Mouse (Mus musculus) adrenal gland, postnatal 36 days (tissue): ENCODE data around the gene Appl2. TPM values are rescaled to one million over a fixed set of nuclear protein-coding genes. Genes with fewer than 3 reads are reported as not detected.

Experiments used
- DNase-seq, 2 experiments: peaks; one replicate each; pipeline ENCODE4 v3.0.0; 2021; ENCODE audit warnings: mixed read lengths in 1 of 2
- total RNA-seq, 2 experiments: library from RNA; stranded (reverse); gene quantifications; 2 replicates each; pipeline ENCODE4 v1.2.3; 2021

Appl2 gene
- total RNA-seq, 2 experiments from 2014 or later, result 82.5 to 195 TPM

GRCm38 (mm10) chr10:83631775-83632174, 16.8 kb downstream of the Appl2 start:
- no peak for DNase-seq

GRCm38 (mm10) chr10:83630899-83631298, 17.6 kb downstream of the Appl2 start:
- no peak for DNase-seq

GRCm38 (mm10) chr10:83629878-83630277, 18.7 kb downstream of the Appl2 start:
- no peak for DNase-seq

GRCm38 (mm10) chr10:83629190-83629781, 19.3 kb downstream of the Appl2 start:
- no peak for DNase-seq

GRCm38 (mm10) chr10:83628241-83628640, 20.3 kb downstream of the Appl2 start:
- no peak for DNase-seq

GRCm38 (mm10) chr10:83627113-83627687, 21.3 kb downstream of the Appl2 start:
- DNase-seq, result no peak

GRCm38 (mm10) chr10:83624841-83625240, 23.7 kb downstream of the Appl2 start:
- no peak for DNase-seq

- no peak for DNase-seq
These were observed 24.5 kb downstream of the Appl2 start for GRCm38 (mm10) chr10:83624065-83624464.

GRCm38 (mm10) chr10:83620350-83621055, 28.0 kb downstream of the Appl2 start:
- DNase-seq, result no peak

GRCm38 (mm10) chr10:83618819-83619440, 29.6 kb downstream of the Appl2 start:
- DNase-seq, result no peak

- DNase-seq, result peak in 1 of 2 experiments; percentile 40
These were observed 31.2 kb downstream of the Appl2 start for GRCm38 (mm10) chr10:83617366-83617765.

- no peak for DNase-seq
These were observed 35.8 kb downstream of the Appl2 start for GRCm38 (mm10) chr10:83612648-83613215.

GRCm38 (mm10) chr10:83611863-83612262, 36.7 kb downstream of the Appl2 start:
- no peak for DNase-seq

GRCm38 (mm10) chr10:83610518-83610917, 38.0 kb downstream of the Appl2 start:
- DNase-seq, result no peak

GRCm38 (mm10) chr10:83608596-83608995, 39.9 kb downstream of the Appl2 start:
- DNase-seq, result no peak

- no peak for DNase-seq
These were observed 41.4 kb downstream of the Appl2 start for GRCm38 (mm10) chr10:83607111-83607510.

- no peak for DNase-seq
These were observed 42.8 kb downstream of the Appl2 start for GRCm38 (mm10) chr10:83605637-83606183.

- no peak for DNase-seq
These were observed 44.5 kb downstream of the Appl2 start for GRCm38 (mm10) chr10:83603956-83604564.

- no peak for DNase-seq
These were observed 47.9 kb downstream of the Appl2 start for GRCm38 (mm10) chr10:83600650-83601049.

GRCm38 (mm10) chr10:83594526-83594925, 54.0 kb downstream of the Appl2 start:
- no peak for DNase-seq

GRCm38 (mm10) chr10:83592616-83593015, 55.9 kb downstream of the Appl2 start:
- DNase-seq, result no peak

- no peak for DNase-seq
These were observed 57.7 kb downstream of the Appl2 start for GRCm38 (mm10) chr10:83590801-83591200.
